Mouse (Mus musculus) testis, adult 2 months (tissue): Measurements from ENCODE around the gene Tspan5. TPM values are rescaled to one million over a fixed set of nuclear protein-coding genes. Genes with fewer than 3 reads are reported as not detected.

Source experiments
- H3K27ac ChIP-seq: fragments of 200-500 bp; 2 replicates; pipeline ENCODE4 v1.5.1; 2012; ENCODE audit warnings: low read depth, low read length; ENCODE audit not compliant: control insufficient read depth, insufficient read depth
- H3K27me3 ChIP-seq: fragments of 200-500 bp; 2 replicates; pipeline ENCODE4 v1.6.1; 2012; ENCODE audit warnings: mild to moderate bottlenecking, low read length, moderate library complexity; ENCODE audit not compliant: control insufficient read depth, insufficient read depth
- H3K36me3 ChIP-seq: fragments of 200-500 bp; 2 replicates; pipeline ENCODE4 v1.6.1; 2012; ENCODE audit warnings: mild to moderate bottlenecking, low read length; ENCODE audit not compliant: control insufficient read depth, insufficient read depth
- H3K4me1 ChIP-seq: fragments of 200-500 bp; 2 replicates; pipeline ENCODE4 v1.6.1; 2012; ENCODE audit warnings: low read length; ENCODE audit not compliant: control insufficient read depth, insufficient read depth
- H3K4me3 ChIP-seq: fragments of 200-500 bp; 2 replicates; pipeline ENCODE4 v1.5.1; 2012; ENCODE audit warnings: low read depth, mild to moderate bottlenecking, low read length, moderate library complexity, mixed read lengths; ENCODE audit not compliant: control insufficient read depth
- CTCF ChIP-seq: fragments of 200-500 bp; IDR thresholded peaks from 2 replicates; pipeline ENCODE4 v1.5.1; 2012; ENCODE audit warnings: low read depth, mild to moderate bottlenecking, inconsistent platforms, low read length, moderate library complexity; ENCODE audit not compliant: control insufficient read depth, insufficient read depth, insufficient replicate concordance
- POLR2A ChIP-seq: fragments of 200-500 bp; IDR thresholded peaks from 2 replicates; pipeline ENCODE4 v1.6.1; 2012; ENCODE audit warnings: low read depth, mild to moderate bottlenecking, inconsistent platforms, low read length, moderate library complexity; ENCODE audit not compliant: control insufficient read depth
- polyA plus RNA-seq: library from polyadenylated mRNA; depleted of rRNA; stranded (reverse); fragments of >200 nt; gene quantifications from 2 replicates; pipeline ENCODE4 v1.2.3, GENCODE M21; 2012

Gene Tspan5
- polyA plus RNA-seq, 1 experiment, result 27.9 TPM

DNA sequence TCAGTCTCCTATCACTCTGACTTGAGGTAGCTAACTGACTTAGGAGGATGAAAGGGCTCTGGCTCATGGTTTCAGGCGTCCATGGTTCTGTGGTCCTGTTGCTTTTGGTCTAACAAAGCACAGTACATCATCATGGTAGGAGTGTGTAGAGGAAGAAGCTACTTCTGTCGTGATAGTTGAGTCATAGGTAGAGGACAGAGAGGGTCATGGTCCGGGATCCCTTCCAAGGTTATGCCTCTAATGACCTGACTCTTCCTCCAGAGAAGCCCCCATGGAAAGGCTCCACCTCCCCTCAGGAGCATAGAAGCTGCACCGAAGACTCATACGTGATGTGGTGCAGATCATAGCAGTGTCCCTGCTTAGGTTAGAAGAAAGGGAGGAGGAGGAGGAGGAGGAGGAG is 10.1 kb downstream of the Tspan5 start:
- Histone ChIP-seq H3K36me3 (no peaks in the 10 kb centered on the region), H3K27ac (no peak overlapping the region), H3K4me3 (no peak overlapping the region), H3K27me3 (no peaks in the 10 kb centered on the region), H3K4me1 (no peaks in the 10 kb centered on the region)
- no peak for TF ChIP-seq POLR2A
- no peak for TF ChIP-seq CTCF

DNA sequence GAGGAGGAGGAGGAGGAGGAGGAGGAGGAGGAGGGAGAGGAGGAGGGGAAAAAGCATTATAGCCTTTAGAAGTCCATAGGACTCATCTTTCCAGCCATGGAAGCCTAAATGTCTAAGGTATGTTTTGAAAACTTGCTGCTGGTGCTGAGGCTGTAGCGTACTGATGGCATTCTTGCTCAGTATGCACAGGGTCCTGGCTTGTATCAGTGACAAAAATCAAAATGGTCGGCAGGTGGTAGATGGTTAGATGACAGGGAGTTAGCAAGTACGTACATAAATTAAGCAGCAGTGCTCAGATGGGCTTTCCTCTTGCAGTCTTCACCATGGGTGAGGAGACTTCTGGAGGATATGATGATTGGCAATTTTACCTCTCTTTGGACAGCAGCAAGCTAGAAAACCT is 10.8 kb downstream of the Tspan5 start:
- no peak overlapping the region for H3K4me3 ChIP-seq
- H3K36me3 ChIP-seq, result no peaks in the 10 kb centered on the region
- H3K4me1 ChIP-seq, result no peaks in the 10 kb centered on the region
- H3K27me3 ChIP-seq, result no peaks in the 10 kb centered on the region
- no peak for TF ChIP-seq CTCF
- no peak for TF ChIP-seq POLR2A
- H3K27ac ChIP-seq, result no peak overlapping the region

DNA sequence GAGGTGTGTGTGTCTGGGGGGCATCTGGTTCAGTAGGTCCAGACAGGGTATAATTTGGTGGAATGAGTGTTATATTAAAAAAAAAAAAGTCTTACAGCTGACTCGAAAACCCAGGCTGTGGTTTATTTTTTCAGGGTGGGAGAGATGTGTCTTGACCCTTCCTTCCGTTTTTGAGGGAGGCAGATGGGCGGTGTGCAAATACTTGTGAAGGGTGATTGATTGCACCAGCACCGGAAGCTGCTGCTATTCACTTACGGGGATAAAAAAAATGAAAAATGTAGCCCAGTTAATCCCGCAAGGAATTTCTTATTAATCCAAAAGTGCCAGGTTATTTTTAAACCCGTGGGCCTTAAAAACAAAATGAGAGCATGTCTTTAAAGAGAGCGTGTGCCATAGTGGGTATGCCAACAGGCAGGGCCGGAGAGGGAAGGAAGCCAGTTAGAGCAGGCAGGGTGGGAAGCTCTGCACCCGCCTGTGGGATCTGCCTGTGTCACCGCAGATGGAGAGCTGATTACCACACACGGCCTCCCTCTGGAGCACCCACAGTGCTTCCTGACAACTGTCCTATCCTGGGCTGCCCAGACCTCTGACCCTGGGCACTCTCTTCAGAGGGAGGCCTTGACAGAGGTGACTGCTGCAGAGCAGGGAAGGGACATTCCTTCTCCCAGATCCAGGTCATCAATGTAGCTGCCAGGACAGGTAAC is 11.3 kb downstream of the Tspan5 start:
- H3K4me1 ChIP-seq, result no peaks in the 10 kb centered on the region
- H3K4me3 ChIP-seq, result no peak overlapping the region
- H3K27ac ChIP-seq, result no peak overlapping the region
- TF ChIP-seq CTCF, result no peak
- no peak for TF ChIP-seq POLR2A
- no peaks in the 10 kb centered on the region for H3K36me3 ChIP-seq
- H3K27me3 ChIP-seq, result no peaks in the 10 kb centered on the region

DNA sequence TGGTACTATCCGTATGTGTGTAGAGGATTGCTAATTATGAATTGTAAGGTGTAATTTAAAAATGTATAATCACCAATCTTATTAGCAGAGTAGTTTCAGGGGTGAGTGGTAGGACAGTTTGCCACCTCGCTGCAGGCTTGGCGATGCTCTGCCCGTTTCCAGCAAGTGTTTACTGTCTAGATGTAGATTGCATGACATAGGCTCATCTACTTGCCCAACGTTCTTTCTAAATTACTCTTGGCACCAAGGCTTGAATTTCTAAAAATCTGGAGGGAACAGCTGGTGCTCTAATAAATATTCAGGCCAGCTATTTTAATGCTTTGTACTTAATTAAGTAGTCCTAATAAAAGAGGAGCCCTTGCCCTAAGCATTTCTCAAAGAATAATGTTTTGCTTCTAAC is 12.3 kb downstream of the Tspan5 start:
- H3K36me3 ChIP-seq, result no peaks in the 10 kb centered on the region
- no peaks in the 10 kb centered on the region for H3K27me3 ChIP-seq
- TF ChIP-seq CTCF, result no peak
- no peak for TF ChIP-seq POLR2A
- H3K27ac ChIP-seq, result no peak overlapping the region
- no peaks in the 10 kb centered on the region for H3K4me1 ChIP-seq
- H3K4me3 ChIP-seq, result no peak overlapping the region

DNA sequence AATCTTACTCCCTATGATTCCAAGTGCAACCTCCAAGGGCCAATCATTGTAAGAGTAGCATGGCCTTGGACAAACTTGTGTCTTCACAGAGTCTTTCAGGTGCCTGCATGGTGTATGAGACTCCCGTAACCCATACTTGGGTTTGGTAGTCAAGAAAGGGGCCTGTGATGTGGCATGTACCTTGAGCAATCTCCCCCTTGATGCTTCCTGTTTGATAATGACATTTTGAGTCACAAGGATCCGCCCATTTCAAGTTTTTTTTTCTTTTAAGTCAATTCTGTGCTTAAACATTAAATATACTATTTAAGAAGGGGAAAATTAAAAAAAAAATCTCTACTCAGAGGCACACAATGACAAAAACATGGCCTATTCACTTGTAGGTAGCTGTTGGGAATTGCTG is 15.3 kb downstream of the Tspan5 start:
- Histone ChIP-seq H3K36me3 (no peaks in the 10 kb centered on the region), H3K27me3 (no peaks in the 10 kb centered on the region), H3K4me3 (no peak overlapping the region), H3K27ac (no peak overlapping the region), H3K4me1 (no peaks in the 10 kb centered on the region; the same call in 1 of the 2 replicates)
- TF ChIP-seq POLR2A, result no peak
- TF ChIP-seq CTCF, result no peak

DNA sequence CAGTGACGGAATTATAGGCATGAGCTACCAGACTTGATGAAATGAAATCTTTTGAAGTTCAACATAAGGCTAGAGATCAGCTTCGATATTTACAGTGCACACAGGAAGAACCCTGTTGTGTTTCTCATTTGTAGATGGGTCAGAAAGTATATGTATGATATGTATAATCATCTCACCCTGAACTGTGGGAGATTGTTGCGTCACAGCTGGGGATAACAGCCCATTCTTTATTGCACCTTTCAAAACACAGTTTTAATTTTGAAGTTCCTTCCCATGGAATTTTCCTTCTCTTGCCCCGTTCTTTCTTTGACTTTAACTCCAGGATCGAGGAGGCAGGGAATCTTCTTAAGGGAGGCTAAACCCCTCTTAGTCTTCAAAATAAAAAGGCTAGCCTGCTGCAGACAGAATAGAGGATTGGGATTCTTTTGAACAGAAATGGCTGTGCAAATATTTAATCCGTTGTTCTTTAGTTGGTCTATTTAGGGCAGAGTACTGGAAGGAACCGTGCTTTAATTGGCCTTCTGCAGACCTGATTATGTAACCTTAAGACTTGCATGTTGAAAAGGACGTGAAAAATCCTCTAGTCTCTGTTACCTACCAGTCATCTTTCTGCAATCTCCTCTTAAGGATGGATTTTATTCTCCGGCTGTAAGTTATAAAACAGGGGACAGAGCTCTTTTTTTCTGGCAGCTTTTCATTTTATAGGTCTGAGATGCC is 18.1 kb downstream of the Tspan5 start:
- H3K27me3 ChIP-seq, result no peaks in the 10 kb centered on the region
- no peak overlapping the region for H3K4me3 ChIP-seq
- H3K4me1 ChIP-seq, result no peaks in the 10 kb centered on the region; the same call in 1 of the 2 replicates
- H3K27ac ChIP-seq, result no peak overlapping the region
- no peaks in the 10 kb centered on the region for H3K36me3 ChIP-seq
- no peak for TF ChIP-seq POLR2A
- no peak for TF ChIP-seq CTCF

DNA sequence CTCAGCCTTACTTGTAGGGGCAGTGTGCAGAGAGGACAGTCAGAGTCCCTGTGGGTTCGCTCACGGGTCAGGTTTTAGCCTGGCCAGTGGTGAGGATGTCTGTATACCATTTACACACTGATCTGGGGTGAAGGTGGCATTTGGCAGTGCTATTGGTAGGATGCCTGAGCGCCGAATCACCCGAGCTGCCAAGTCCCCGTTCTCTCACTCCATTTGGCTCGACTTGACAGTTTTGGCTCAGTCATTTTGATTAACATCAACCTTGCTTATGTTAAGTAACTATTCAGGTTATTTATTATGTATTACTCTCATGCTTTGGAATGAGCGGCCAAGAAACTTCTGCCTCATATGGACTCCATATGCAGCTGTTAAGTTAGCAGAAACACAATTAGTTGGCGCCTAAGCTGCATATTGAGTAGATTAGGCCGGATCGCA is 18.7 kb downstream of the Tspan5 start:
- H3K4me1 ChIP-seq, result no peaks in the 10 kb centered on the region; the same call in 1 of the 2 replicates
- H3K27me3 ChIP-seq, result no peaks in the 10 kb centered on the region
- H3K27ac ChIP-seq, result no peak overlapping the region
- H3K36me3 ChIP-seq, result no peaks in the 10 kb centered on the region
- no peak for TF ChIP-seq CTCF
- TF ChIP-seq POLR2A, result no peak
- H3K4me3 ChIP-seq, result no peak overlapping the region
